Comparison of ENCODE assay signal across 8 mouse cellular contexts in the genomic region with DNA sequence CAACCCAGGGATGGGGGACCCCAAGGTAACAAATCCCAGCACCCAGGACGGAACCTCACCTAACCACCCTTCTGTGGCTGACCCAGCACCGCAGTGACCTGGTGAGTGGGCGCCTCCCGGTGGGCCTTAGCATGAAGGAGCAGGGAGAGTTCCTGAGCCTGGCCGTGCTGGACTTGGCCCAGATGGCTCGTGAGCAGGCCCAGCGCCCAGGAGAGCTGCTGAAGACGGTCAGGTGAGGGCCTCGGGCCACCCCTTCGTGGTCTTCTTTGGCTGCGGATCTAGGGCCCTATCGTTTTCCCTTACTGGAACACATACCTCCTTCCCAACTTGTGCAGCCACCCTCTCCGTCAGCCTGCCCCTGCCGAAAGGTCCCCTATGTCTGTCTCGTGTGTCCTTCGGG. TPM values are rescaled to one million over a fixed set of nuclear protein-coding genes. Genes with fewer than 3 reads are reported as not detected.
A peak's percentile ranks its signal among the peaks of the same experiment; 100 is the strongest.
DNase-seq lines count a peak whose midpoint lies in the region; ATAC-seq and TF ChIP-seq lines count a peak whose summit lies in the region.

No protein-coding gene starts in this region.

- peak overlapping the region; percentile 58 for H3K9ac ChIP-seq in ES-E14 (ENCODE audit: insufficient read depth, low read depth, low read length, poor library complexity, severe bottlenecking)
- H3K9ac ChIP-seq in heart, postnatal 0 days (replicated peaks; ENCODE audit: low read depth, low read length) = 0 out of 2 replicates have a peak overlapping the region, but pooled peaks have one; percentile 3
- no peak overlapping the region for H3K9ac ChIP-seq in liver, embryonic 16.5 days (ENCODE audit: low read depth, low read length)

- H3K36me3 ChIP-seq in ES-E14 (ENCODE audit: control insufficient read depth, insufficient read depth, low read length, poor library complexity, severe bottlenecking) = peaks cover 10% of the 10 kb centered on the region
- H3K36me3 ChIP-seq in heart, postnatal 0 days (replicated peaks; ENCODE audit: control insufficient read depth, insufficient read depth, low read length) = no peaks in the 10 kb centered on the region
- no peaks in the 10 kb centered on the region for H3K36me3 ChIP-seq in liver, embryonic 16.5 days (ENCODE audit: control insufficient read depth, insufficient read depth)

- ATAC-seq in heart, postnatal 0 days (ENCODE audit: insufficient read depth, low read depth) = no peak
- ATAC-seq in liver, embryonic 16.5 days (ENCODE audit: low read depth) = no peak

- WGBS in heart, postnatal 0 days = 36% methylated on average over 16 of the region's 16 CpGs
- 70% methylated on average over 16 of the region's 16 CpGs for WGBS in liver, embryonic 16.5 days (ENCODE audit: insufficient replicate concordance)

- peaks cover 46% of the 10 kb centered on the region for H3K27me3 ChIP-seq in heart, postnatal 0 days (ENCODE audit: control insufficient read depth, insufficient read depth, low read length)
- H3K27me3 ChIP-seq in liver, embryonic 16.5 days (ENCODE audit: control insufficient read depth, insufficient read depth, low read depth, low read length) = peaks cover 13% of the 10 kb centered on the region

- DNase-seq in heart, adult 11 months = peak; percentile 89
- DNase-seq in heart, postnatal 25 days (ENCODE audit: low spot score) = no peak
- DNase-seq in ES-E14 (ENCODE audit: low read depth, low spot score) = no peak
- DNase-seq in heart, postnatal 0 days (ENCODE audit: low spot score) = no peak
- no peak for DNase-seq in right cerebral cortex, postnatal 25 days
- DNase-seq in frontal cortex, adult 2 months (ENCODE audit: extremely low spot score in 1 of 2, low spot score in 1 of 2) = no peak
- no peak for DNase-seq in left cerebral cortex, postnatal 4 days

- in situ Hi-C loops in ES-E14 (cut with MboI; ENCODE audit: low sequenced_read_pairs in 2 of 2, unreplicated experiment in 2 of 2) = no loop called here

- no peak for TF ChIP-seq EP300 in heart, postnatal 0 days (IDR thresholded peaks at IDR 0.05; ENCODE audit: low read depth)

- H3K4me2 ChIP-seq in heart, postnatal 0 days (ENCODE audit: low read depth, low read length) = peak overlapping the region; percentile 68
- no peak overlapping the region for H3K4me2 ChIP-seq in liver, embryonic 16.5 days (ENCODE audit: low read depth, low read length)

- peaks cover 2 to 26% of the 10 kb centered on the region in 2 experiments; a peak in 2 of 4 replicates for H3K4me1 ChIP-seq in ES-E14 (ENCODE audit: control insufficient read depth in 2 of 2, insufficient read depth in 2 of 2, low read length in 2 of 2, poor library complexity in 1 of 2)
- peaks cover 11% of the 10 kb centered on the region; the same call in 1 of the 2 replicates for H3K4me1 ChIP-seq in heart, postnatal 0 days (ENCODE audit: control insufficient read depth, insufficient read depth)
- peaks cover 14% of the 10 kb centered on the region for H3K4me1 ChIP-seq in liver, embryonic 16.5 days (ENCODE audit: control insufficient read depth, low read depth, low read length)

- intact Hi-C loops in heart, postnatal 25 days (cut with DNase I) = no loop called here
- intact Hi-C loops in left cerebral cortex, postnatal 4 days (cut with DNase I) = no loop called here

- H3K4me3 ChIP-seq in ES-E14 (ENCODE audit: insufficient read depth in 1 of 2, low read depth in 1 of 2, low read length in 2 of 2, poor library complexity in 1 of 2, severe bottlenecking in 1 of 2) = peak overlapping the region; percentile 65 to 73; a peak in 3 of 4 replicates
- peak overlapping the region; percentile 37 for H3K4me3 ChIP-seq in heart, postnatal 0 days (ENCODE audit: low read depth, low read length)
- peak overlapping the region; percentile 23; the same call in 1 of the 2 replicates for H3K4me3 ChIP-seq in liver, embryonic 16.5 days (ENCODE audit: low read depth, low read length)

- no peak for TF ChIP-seq CTCF in heart, postnatal 0 days (IDR thresholded peaks at IDR 0.05; ENCODE audit: low read depth)

- H3K27ac ChIP-seq in ES-E14 (ENCODE audit: insufficient read depth, low read depth, low read length, poor library complexity, severe bottlenecking) = no peak overlapping the region
- no peak overlapping the region for H3K27ac ChIP-seq in heart, postnatal 0 days (ENCODE audit: low read depth)
- H3K27ac ChIP-seq in liver, embryonic 16.5 days (ENCODE audit: low read length) = no peak overlapping the region

- no peaks in the 10 kb centered on the region for H3K9me3 ChIP-seq in ES-E14 (ENCODE audit: control insufficient read depth, insufficient read depth, low read depth, low read length)
- no peaks in the 10 kb centered on the region for H3K9me3 ChIP-seq in heart, postnatal 0 days (replicated peaks; ENCODE audit: control insufficient read depth, low read length)
- no peaks in the 10 kb centered on the region for H3K9me3 ChIP-seq in liver, embryonic 16.5 days (replicated peaks; ENCODE audit: control insufficient read depth, low read length)

TF ChIP-seq in ES-E14, 5 proteins besides CTCF, POLR2A, EP300 and RAD21:
- TF ChIP-seq ZNF384 (IDR thresholded peaks at IDR 0.05; ENCODE audit: low read depth, low read length) = no peak

RNA-seq across cellular contexts. Expression of gene Jak3, which starts 3.0 kb away (rescaled TPM):
- 1 to 10 TPM; 7.8 to 8.5 TPM for total RNA-seq in heart, postnatal 25 days (2021)
- 19.0 and 27.3 TPM in 2 replicates for total RNA-seq in ES-E14 (2012; rRNA removed)
- 14.6 and 16.9 TPM in 2 replicates for total RNA-seq in heart, postnatal 0 days (2014; rRNA removed; ENCODE audit: low replicate concordance)
- polyA plus RNA-seq in heart, postnatal 0 days (2015; fragmentation: Nextera tagmentation; extraction: Ambion mirVana) = 5.7 and 5.8 TPM in 2 replicates
- 5.7 and 6.3 TPM in 2 replicates for polyA plus RNA-seq in liver, embryonic 16.5 days (2015; fragmentation: Nextera tagmentation; extraction: Ambion mirVana)
- 5.6 and 5.7 TPM in 2 replicates for polyA plus RNA-seq in frontal cortex, adult 2 months (2012; rRNA removed)
- 1 to 10 TPM; 4.5 to 5.5 TPM for total RNA-seq in left cerebral cortex, postnatal 4 days (2021)

RNA-seq across cellular contexts. Expression of gene Unc13a, which starts 7.6 kb away (rescaled TPM):
- under 1 TPM; 0.73 to 0.83 TPM for total RNA-seq in heart, postnatal 25 days (2021)
- 3.0 and 9.1 TPM in 2 replicates for total RNA-seq in ES-E14 (2012; rRNA removed)
- total RNA-seq in heart, postnatal 0 days (2014; rRNA removed; ENCODE audit: low replicate concordance) = 0.57 and 1.2 TPM in 2 replicates
- polyA plus RNA-seq in heart, postnatal 0 days (2015; fragmentation: Nextera tagmentation; extraction: Ambion mirVana) = 0.51 and 0.60 TPM in 2 replicates
- 0.15 and 0.20 TPM in 2 replicates for polyA plus RNA-seq in liver, embryonic 16.5 days (2015; fragmentation: Nextera tagmentation; extraction: Ambion mirVana)
- polyA plus RNA-seq in frontal cortex, adult 2 months (2012; rRNA removed) = 172 and 176 TPM in 2 replicates
- total RNA-seq in left cerebral cortex, postnatal 4 days (2021) = 100 to 1,000 TPM; 204 to 221 TPM

RNA-seq across cellular contexts. Expression of gene Insl3, which starts 9.9 kb away (rescaled TPM):
- total RNA-seq in heart, postnatal 25 days (2021) = 1 to 10 TPM; 4.0 to 4.8 TPM
- 3.0 and 5.1 TPM in 2 replicates for total RNA-seq in ES-E14 (2012; rRNA removed)
- not detected in 2 replicates for total RNA-seq in heart, postnatal 0 days (2014; rRNA removed; ENCODE audit: low replicate concordance)
- 1.5 and 2.4 TPM in 2 replicates for polyA plus RNA-seq in heart, postnatal 0 days (2015; fragmentation: Nextera tagmentation; extraction: Ambion mirVana)
- polyA plus RNA-seq in liver, embryonic 16.5 days (2015; fragmentation: Nextera tagmentation; extraction: Ambion mirVana) = 1.6 and 2.2 TPM in 2 replicates
- polyA plus RNA-seq in frontal cortex, adult 2 months (2012; rRNA removed) = 1.4 and 1.8 TPM in 2 replicates
- 1 to 10 TPM in 1 of 2 experiments, under 1 TPM in 1; 0.70 to 1.6 TPM for total RNA-seq in left cerebral cortex, postnatal 4 days (2021)

RNA-seq across cellular contexts. Expression of gene B3gnt3, which starts 22.5 kb away (rescaled TPM):
- total RNA-seq in heart, postnatal 25 days (2021) = 1 to 10 TPM; 5.5 to 8.0 TPM
- 1.1 and 1.3 TPM in 2 replicates for total RNA-seq in ES-E14 (2012; rRNA removed)
- 8.7 TPM in 2 replicates for total RNA-seq in heart, postnatal 0 days (2014; rRNA removed; ENCODE audit: low replicate concordance)
- polyA plus RNA-seq in heart, postnatal 0 days (2015; fragmentation: Nextera tagmentation; extraction: Ambion mirVana) = 6.4 TPM in 2 replicates
- 4.9 and 5.5 TPM in 2 replicates for polyA plus RNA-seq in liver, embryonic 16.5 days (2015; fragmentation: Nextera tagmentation; extraction: Ambion mirVana)
- polyA plus RNA-seq in frontal cortex, adult 2 months (2012; rRNA removed) = 0.71 and 1.0 TPM in 2 replicates
- under 1 TPM; 0.22 to 0.36 TPM for total RNA-seq in left cerebral cortex, postnatal 4 days (2021)

RNA-seq across cellular contexts. Expression of gene Fcho1, which starts 46.4 kb away (rescaled TPM):
- total RNA-seq in heart, postnatal 25 days (2021) = under 1 TPM; 0.59 to 0.83 TPM
- 21.9 and 45.1 TPM in 2 replicates for total RNA-seq in ES-E14 (2012; rRNA removed)
- total RNA-seq in heart, postnatal 0 days (2014; rRNA removed; ENCODE audit: low replicate concordance) = 0.04 and 1.1 TPM in 2 replicates
- polyA plus RNA-seq in heart, postnatal 0 days (2015; fragmentation: Nextera tagmentation; extraction: Ambion mirVana) = 0.92 and 1.4 TPM in 2 replicates
- polyA plus RNA-seq in liver, embryonic 16.5 days (2015; fragmentation: Nextera tagmentation; extraction: Ambion mirVana) = 21.1 and 24.5 TPM in 2 replicates
- polyA plus RNA-seq in frontal cortex, adult 2 months (2012; rRNA removed) = 201 and 208 TPM in 2 replicates
- total RNA-seq in left cerebral cortex, postnatal 4 days (2021) = 100 to 1,000 TPM; 153 to 162 TPM

Comparison
In these comparisons a context has a peak if more than half of its experiments do, and no peak if none do; other contexts are left out.
1. RNA of gene Unc13a, which starts 7.6 kb away (total RNA-seq): 204 to 221 TPM in left cerebral cortex, postnatal 4 days; 3.0 to 9.1 TPM in ES-E14, 0.73 to 0.83 TPM in heart, postnatal 25 days and 0.57 to 1.2 TPM in heart, postnatal 0 days; every median in the first group is over 10 times any median in the second.
2. Peak in every context shown above with its lines, with median percentiles within 50 percentile points of each other: H3K4me3 ChIP-seq.